In the genomic region with DNA sequence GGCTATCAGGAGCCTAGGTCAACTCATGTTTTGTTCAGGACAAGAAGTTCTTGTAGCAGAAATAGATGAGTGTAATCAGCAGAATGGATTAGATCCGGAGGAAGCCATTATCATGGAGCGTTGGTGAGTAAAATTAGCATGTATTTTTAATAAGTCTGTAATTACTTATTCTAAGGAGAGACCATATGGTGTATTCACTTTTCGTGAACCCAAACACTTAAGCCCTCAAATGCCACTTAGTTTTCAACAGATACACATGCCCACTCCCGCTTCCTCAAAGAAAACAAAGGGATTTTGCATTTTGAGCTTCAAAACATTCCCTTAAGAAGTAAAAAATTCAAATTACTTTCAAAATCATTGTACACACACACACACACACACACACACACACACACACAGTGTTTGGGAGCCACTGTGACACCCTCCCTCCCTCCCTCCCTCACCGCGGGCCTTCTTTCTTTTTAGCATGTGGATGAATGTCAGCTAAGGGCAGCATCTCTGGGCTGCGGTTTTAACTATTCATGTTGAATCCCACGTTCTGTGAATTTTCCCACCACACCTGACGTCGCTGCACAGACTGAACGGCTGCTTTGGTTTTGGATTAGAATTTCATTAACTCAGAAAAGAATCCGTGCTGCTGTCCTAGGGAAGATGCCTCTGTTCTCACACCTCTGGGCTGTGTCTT, we compare ENCODE assay signal across 23 mouse cellular contexts.
"Had no signal": no experiment of that assay in that cellular context is flagged by ENCODE, and none has a peak within 500 bp of the region (broad histone marks: within the 10 kb centered on the region; RNA-seq: fewer than 3 reads in every experiment).

No protein-coding gene starts in this region.

- H3K27me3 ChIP-seq: limb, embryonic 12.5 days; limb, embryonic 15.5 days; neural tube, embryonic 13.5 days; stomach, embryonic 15.5 days had no signal

- H3K4me2 ChIP-seq: kidney, embryonic 15.5 days; limb, embryonic 12.5 days; limb, embryonic 15.5 days; liver, embryonic 11.5 days; lung, embryonic 14.5 days; neural tube, embryonic 13.5 days; stomach, embryonic 15.5 days had no signal

- H3K9ac ChIP-seq: kidney, embryonic 15.5 days; limb, embryonic 12.5 days; limb, embryonic 15.5 days; liver, embryonic 14.5 days; liver, postnatal 0 days; lung, embryonic 14.5 days; neural tube, embryonic 13.5 days; stomach, embryonic 15.5 days had no signal

- H3K4me3 ChIP-seq: kidney, embryonic 15.5 days; left cerebral cortex, adult 2 months; limb, embryonic 12.5 days; limb, embryonic 15.5 days; myocyte; neural tube, embryonic 13.5 days; stomach, embryonic 15.5 days had no signal

- H3K4me1 ChIP-seq: kidney, embryonic 15.5 days; limb, embryonic 12.5 days; limb, embryonic 15.5 days; stomach, embryonic 15.5 days had no signal

- ATAC-seq: liver, postnatal 0 days; lung, postnatal 0 days; midbrain, embryonic 16.5 days had no signal

- H3K27ac ChIP-seq: kidney, embryonic 15.5 days; left cerebral cortex, adult 2 months; limb, embryonic 12.5 days; limb, embryonic 15.5 days; liver, embryonic 14.5 days; macrophage; neural tube, embryonic 13.5 days; stomach, embryonic 15.5 days had no signal

- H3K36me3 ChIP-seq: kidney, embryonic 15.5 days; limb, embryonic 12.5 days; limb, embryonic 15.5 days; neural tube, embryonic 13.5 days; stomach, embryonic 15.5 days had no signal

- DNase-seq: kidney, adult 2 months; kidney, postnatal 10 days; kidney, postnatal 36 days; layer of hippocampus, postnatal 36 days; left cerebral cortex, postnatal 4 days; liver, postnatal 0 days; lung, embryonic 14.5 days; retina, postnatal 1 day; right cerebral cortex, postnatal 25 days; spleen, adult 18-20 months; thymus, postnatal 25 days had no signal

- H3K9me3 ChIP-seq: kidney, embryonic 15.5 days; limb, embryonic 15.5 days; neural tube, embryonic 13.5 days; stomach, embryonic 15.5 days had no signal
